Mouse (Mus musculus) urinary bladder, postnatal 14 days (tissue): ENCODE measurements around the gene Fbln2.

Experiments used
- DNase-seq: peaks from one replicate; pipeline ENCODE4 v3.0.0; 2021; ENCODE audit warnings: low spot score

The Fbln2 gene

DNA sequence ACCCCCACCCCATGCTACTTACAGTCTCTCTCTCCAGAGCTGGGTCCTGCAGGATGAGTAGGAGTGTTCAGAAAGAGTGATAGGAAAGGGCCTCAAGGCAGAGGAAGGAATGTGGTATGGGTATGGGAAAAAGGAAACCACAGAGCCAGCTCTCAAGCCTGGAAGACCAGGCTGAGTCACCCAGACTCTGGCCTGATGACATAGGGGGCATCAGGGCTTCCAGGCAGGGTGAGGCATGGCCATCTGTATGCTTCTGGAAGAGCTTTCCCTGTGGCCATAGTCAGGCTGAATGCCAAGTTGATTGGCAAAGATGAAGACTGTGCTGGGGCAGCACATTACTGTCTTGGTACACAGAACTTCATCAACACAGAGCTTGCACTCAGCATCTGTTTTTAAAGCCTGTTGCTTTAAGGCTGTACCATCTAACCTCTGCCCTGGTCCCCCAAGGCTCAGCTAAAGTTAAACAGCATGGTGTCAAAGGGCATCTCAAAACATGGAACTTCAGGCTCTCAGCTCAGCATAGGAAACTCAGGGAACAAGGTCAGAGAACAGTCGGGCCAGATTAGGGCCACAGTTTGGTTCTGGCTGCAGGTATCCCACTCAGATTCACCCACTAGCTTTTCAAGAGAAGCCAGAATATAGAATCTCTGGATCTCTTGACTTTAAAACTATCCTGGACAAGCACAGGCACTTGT lies 19.3 kb upstream of the Fbln2 start:
- DNase-seq: no peak

DNA sequence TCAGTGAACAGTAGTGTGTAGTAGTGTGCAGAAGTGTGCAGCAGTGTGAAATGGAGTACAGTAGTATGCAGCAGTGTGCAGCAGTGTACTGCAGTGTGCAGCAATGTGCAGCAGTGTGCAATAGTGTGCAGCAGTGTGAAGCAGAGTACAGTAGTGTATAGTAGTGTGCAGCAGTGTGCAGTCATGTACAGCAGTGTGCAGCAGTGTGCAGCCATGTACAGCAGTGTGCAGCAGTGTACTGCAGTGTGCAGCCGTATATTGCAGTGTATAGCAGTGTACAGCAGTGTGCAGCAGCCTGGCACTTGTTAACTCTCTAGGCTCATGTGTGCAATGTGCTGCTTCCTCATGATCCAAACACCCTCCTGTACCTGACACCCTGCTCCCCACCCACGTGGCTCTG lies 13.8 kb upstream of the Fbln2 start:
- no peak for DNase-seq

DNA sequence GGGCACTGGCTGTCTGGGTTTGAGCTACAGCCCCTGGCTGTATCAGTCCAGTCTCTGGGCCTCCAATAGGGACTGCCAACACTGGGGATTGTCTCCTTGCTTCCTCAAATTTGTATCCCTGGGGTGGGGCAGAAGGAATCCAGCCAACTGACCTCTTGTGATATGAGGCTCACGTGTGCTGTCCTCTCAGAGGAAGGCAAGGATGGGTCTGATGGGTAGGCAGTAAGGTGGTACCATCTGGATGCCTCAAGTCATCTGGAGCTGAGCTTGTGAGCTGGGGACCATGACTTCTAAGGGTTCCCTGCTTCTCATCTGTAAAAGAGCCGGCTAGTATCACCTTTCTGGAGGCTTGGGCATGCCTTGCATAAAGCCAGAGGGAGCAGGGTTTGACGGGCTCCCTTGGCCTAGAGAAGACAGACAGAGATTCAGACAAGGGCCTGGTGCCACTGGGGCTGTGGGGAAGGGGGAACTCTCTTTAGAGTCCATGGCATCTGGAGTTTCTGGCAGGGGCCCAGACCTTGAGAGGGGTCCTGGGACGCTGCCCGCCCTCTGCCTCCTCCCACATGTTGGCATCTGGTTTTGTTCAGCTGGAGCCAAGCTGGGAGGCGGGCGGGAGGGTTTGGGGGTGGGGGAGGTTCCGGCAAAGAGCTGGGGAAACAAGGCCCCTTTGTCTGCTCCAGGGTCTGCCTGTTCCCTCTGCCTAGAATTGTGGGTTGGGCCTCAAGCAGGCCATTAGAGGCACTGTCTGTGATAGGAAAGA lies 11.6 kb upstream of the Fbln2 start:
- no peak for DNase-seq

- peak; percentile 41 for DNase-seq
Measured at GRCm38 (mm10) chr6:91201881-91202341, 10.3 kb upstream of the Fbln2 start.

- DNase-seq: no peak
Measured at GRCm38 (mm10) chr6:91202571-91202970, 9.7 kb upstream of the Fbln2 start.

GRCm38 (mm10) chr6:91205346-91205745 lies 6.9 kb upstream of the Fbln2 start:
- no peak for DNase-seq

GRCm38 (mm10) chr6:91205791-91206190 lies 6.5 kb upstream of the Fbln2 start:
- DNase-seq: no peak

- DNase-seq: no peak
Measured at GRCm38 (mm10) chr6:91207491-91207890, 4.8 kb upstream of the Fbln2 start.

DNA sequence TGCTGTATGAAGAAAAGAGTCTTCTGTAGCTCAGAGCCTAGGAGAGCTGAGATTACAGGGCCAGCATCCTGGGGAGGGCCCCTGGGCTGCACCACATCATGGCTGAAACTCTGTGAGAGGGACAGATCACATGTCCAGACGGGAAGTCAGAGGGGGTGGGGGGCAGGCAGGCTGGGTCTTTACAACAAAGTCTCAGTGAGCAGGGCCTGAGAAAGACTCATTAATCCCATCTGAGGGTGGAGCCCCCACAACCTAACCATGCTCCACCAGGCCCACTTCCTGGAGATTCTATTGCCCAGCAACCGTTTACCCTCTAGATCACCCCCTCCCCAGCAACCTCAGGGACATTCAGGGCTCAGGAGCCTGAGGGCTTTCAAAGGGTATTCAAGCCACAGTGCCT lies 2.5 kb upstream of the Fbln2 start:
- DNase-seq: no peak

DNA sequence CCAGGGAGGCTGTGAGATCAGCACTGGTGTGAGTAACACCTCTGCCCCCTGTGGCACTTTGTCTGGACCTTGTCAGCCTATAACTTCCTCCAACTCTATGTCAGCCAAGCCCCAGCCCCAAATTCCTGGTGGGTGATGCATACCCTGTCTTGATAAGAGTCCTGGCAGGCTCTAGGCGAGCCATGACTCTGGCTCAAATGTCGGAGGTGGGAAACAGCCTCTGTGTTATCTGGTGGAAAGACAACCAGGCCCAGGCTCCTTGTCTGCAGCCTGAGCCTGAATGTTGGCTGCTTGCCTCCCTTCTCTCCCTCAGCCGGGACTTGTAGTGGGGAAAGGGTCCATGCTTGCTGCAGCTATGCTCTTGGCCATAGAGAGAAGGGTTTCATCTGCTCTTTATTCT lies 1.4 kb upstream of the Fbln2 start:
- DNase-seq: no peak

DNA sequence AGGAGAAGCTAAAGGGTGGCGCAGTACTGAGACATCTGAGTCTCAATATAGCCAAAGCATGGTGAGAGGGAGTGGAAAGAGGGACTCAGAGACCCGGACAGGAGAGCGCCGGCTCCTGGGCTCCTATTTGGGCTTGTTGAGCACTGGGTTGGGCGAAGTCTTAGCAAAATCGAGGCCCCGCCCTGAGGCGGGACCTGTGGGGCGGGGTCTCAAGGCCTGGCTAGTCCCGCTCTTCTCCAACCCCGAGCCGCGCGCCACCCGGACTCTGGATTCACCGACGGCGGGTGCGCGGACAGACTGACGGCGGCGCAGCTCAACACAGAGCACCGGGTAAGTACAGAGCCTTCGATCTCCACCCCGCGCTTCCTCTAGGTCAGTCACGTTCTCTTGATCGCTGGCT lies 316 bp downstream of the Fbln2 start:
- peak; percentile 76 for DNase-seq

GRCm38 (mm10) chr6:91213287-91214218 lies 1.3 kb downstream of the Fbln2 start:
- no peak for DNase-seq

DNA sequence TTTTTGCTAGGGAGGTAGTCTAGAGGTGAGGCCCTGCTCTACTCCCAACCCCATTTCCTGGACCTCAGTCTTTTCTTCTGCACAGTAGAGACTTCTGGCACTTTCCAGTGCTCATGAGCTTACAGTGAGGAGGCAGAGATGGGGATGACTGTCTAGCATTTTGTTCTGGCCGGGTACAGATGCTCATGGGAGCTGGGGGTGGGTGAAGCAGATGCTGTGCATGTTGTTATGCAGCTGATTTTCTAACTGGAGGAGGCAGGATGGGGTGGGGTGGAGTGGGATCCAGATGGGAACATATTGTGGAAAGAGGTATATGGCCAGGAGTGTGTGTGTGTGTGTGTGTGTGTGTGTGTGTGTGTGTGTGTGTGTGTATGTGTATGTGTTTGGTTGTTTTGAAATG lies 3.2 kb downstream of the Fbln2 start:
- no peak for DNase-seq

DNA sequence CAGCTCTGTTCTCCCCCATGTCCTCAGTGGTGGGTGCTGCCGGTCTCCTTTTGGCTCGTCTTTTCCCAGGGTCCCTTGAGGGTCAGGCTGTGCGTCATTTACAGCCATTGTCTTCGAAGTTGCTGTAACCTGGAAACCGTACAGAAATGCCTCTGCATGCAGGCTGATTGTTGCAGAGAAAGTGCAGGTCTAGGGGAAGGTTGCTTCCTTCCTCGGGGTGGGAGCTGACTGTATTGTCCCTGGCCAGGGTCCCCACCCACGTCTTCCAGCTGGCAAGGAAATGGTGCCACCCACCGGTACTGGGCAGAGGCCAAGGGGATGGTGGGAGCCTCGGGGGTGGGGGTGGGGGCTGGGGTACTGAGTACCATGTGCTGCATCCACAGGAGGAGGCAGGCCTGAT lies 6.2 kb downstream of the Fbln2 start:
- DNase-seq: no peak

GRCm38 (mm10) chr6:91218871-91219270 lies 6.6 kb downstream of the Fbln2 start:
- DNase-seq: no peak

GRCm38 (mm10) chr6:91220062-91220461 lies 7.8 kb downstream of the Fbln2 start:
- no peak for DNase-seq

GRCm38 (mm10) chr6:91221094-91221493 lies 8.8 kb downstream of the Fbln2 start:
- DNase-seq: peak; percentile 12

DNA sequence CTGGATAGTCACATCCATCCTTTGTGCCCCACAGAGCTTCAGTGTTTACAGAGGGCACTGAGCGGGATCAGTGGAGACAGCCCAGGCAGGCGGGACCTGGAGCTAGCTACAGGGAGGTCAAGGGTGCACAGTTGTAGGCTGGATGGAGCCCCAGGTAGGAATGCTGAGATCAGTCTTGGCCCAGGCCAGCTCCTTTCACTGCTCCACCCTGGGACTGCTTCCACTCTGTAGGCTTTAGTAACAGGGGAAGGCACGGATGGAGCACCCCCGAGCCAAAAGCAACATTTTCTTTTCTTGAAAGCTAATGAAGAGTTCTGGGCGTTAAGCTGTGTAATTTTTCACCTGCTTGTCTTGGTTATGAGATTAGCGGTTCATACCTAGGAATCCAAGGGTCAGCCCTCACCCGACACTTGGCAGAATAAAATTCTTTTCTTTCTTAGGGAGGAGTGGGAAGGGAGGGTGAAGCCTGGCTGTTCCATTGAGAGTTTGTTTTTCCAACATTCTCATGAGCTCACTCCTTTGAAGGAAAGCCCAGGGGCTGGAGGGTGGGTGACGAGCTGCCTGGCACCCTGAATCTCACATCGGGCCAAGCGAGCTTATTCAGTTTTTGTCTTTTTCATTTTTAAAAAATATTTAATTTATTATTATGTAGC lies 10.6 kb downstream of the Fbln2 start:
- no peak for DNase-seq

GRCm38 (mm10) chr6:91224939-91225338 lies 12.7 kb downstream of the Fbln2 start:
- DNase-seq: no peak

DNA sequence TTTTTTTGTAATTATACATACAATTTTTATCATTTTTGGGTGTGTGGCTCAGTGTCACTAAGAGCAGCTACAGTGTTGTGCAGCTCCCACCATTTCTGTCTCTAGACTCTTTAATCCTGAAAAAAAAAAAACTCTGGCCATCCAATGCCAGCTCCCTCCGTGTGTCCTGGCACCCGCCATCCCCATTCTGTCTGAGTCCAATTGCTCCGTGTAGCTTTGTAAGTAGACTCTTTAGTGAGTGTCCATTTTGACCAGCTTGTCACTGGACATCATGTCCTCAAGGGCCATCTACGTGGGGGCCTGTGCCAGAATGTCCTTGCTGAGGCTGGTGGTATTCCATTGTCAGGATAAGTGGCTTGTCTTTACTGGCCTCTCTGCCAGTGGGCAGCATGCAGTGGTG lies 13.1 kb downstream of the Fbln2 start:
- DNase-seq: no peak

DNA sequence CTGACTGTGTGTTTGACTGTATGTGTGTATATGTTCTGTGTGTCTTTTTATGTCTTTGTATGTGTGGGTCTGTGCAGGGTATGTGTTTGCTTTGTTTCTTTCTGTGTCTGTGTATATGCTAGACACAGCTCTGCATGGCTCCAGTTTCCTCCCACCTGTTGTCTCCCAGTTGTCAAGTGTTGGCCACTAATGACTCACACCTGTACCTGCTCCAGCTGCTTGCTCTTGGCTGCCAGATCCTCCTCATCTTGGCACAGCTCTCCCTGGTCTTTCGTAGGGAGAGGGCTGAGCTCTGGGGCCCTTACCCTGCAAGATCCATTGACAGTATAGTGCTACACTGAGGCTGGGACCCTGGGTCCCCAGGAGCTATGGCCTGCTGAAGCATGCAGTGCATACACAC lies 13.8 kb downstream of the Fbln2 start:
- no peak for DNase-seq

- no peak for DNase-seq
Measured at GRCm38 (mm10) chr6:91228980-91229379, 16.7 kb downstream of the Fbln2 start.
